Mouse (Mus musculus) ES-E14 (cell line): Measurements from ENCODE around the gene 4930595D18Rik. TPM values are rescaled to one million over a fixed set of nuclear protein-coding genes. Genes with fewer than 3 reads are reported as not detected.

Source experiments
- DNase-seq: peaks from one replicate; pipeline ENCODE4 v3.0.0-alpha.2; 2013; ENCODE audit warnings: low read depth, low spot score
- H3K27ac ChIP-seq: 2 replicates; pipeline ENCODE4 v1.5.1; 2012; ENCODE audit warnings: low read depth, mild to moderate bottlenecking, low read length, moderate library complexity, mixed read lengths; ENCODE audit not compliant: poor library complexity, insufficient read depth, severe bottlenecking
- H3K36me3 ChIP-seq: 2 replicates; pipeline ENCODE4 v1.6.1; 2012; ENCODE audit warnings: mild to moderate bottlenecking, low read length, moderate library complexity, mixed read lengths; ENCODE audit not compliant: control insufficient read depth, poor library complexity, insufficient read depth, severe bottlenecking
- H3K4me1 ChIP-seq, 2 experiments: fragments of 150-350 bp in 1 of 2; sonication (generic) in 1 of 2; 2 replicates each; pipeline ENCODE4 v1.6.1; 2012; ENCODE audit warnings: low read length in 2 of 2, mild to moderate bottlenecking in 1 of 2, mixed read lengths in 1 of 2; ENCODE audit not compliant: control insufficient read depth in 2 of 2, insufficient read depth in 2 of 2, poor library complexity in 1 of 2
- H3K4me3 ChIP-seq, 2 experiments: fragments of 150-350 bp in 1 of 2; sonication (generic) in 1 of 2; 2 replicates each; pipeline ENCODE4 v1.5.1; 2012; ENCODE audit warnings: low read length in 2 of 2, low read depth in 1 of 2, mild to moderate bottlenecking in 1 of 2, mixed read lengths in 1 of 2; ENCODE audit not compliant: insufficient read depth in 1 of 2, poor library complexity in 1 of 2, severe bottlenecking in 1 of 2
- H3K9ac ChIP-seq: 2 replicates; pipeline ENCODE4 v1.6.1; 2012; ENCODE audit warnings: low read depth, mild to moderate bottlenecking, low read length, mixed read lengths; ENCODE audit not compliant: poor library complexity, insufficient read depth, severe bottlenecking
- H3K9me3 ChIP-seq: fragments of 150-350 bp; sonication (generic); 2 replicates; pipeline ENCODE4 v1.6.1; 2012; ENCODE audit warnings: low read depth, mild to moderate bottlenecking, low read length; ENCODE audit not compliant: control insufficient read depth, insufficient read depth
- CHD2 ChIP-seq: IDR thresholded peaks from 2 replicates; pipeline ENCODE4 v1.6.1; 2014; ENCODE audit warnings: mild to moderate bottlenecking, low read depth, low read length, inconsistent platforms
- HCFC1 ChIP-seq: IDR thresholded peaks from 2 replicates; pipeline ENCODE4 v1.6.1; 2012; ENCODE audit warnings: low read length, inconsistent platforms, borderline replicate concordance; ENCODE audit not compliant: insufficient read depth
- MAFK ChIP-seq: IDR thresholded peaks from 2 replicates; pipeline ENCODE4 v1.6.1; 2014; ENCODE audit warnings: mild to moderate bottlenecking, low read depth, low read length, inconsistent platforms; ENCODE audit not compliant: insufficient read depth
- ZC3H11A ChIP-seq: IDR thresholded peaks from 2 replicates; pipeline ENCODE4 v1.6.1; 2012; ENCODE audit warnings: low read depth, mild to moderate bottlenecking, inconsistent platforms, low read length, borderline replicate concordance
- ZNF384 ChIP-seq: IDR thresholded peaks from 2 replicates; pipeline ENCODE4 v1.6.1; 2012; ENCODE audit warnings: low read depth, low read length, inconsistent platforms
- in situ Hi-C, 2 experiments: fragments of 600-800 bp; cut with MboI; formaldehyde crosslinking; loops; one replicate each; pipeline ENCODE4 v1.15.1; 2025; ENCODE audit warnings: low sequenced_read_pairs in 2 of 2, inconsistent platforms in 1 of 2; ENCODE audit not compliant: unreplicated experiment in 2 of 2
- total RNA-seq: library from RNA; depleted of rRNA; stranded (reverse); fragments of 300-350 nt; gene quantifications from 2 replicates; pipeline ENCODE4 v1.2.3, GENCODE M21; 2012

Gene 4930595D18Rik
- total RNA-seq, 1 experiment: not detected

DNA sequence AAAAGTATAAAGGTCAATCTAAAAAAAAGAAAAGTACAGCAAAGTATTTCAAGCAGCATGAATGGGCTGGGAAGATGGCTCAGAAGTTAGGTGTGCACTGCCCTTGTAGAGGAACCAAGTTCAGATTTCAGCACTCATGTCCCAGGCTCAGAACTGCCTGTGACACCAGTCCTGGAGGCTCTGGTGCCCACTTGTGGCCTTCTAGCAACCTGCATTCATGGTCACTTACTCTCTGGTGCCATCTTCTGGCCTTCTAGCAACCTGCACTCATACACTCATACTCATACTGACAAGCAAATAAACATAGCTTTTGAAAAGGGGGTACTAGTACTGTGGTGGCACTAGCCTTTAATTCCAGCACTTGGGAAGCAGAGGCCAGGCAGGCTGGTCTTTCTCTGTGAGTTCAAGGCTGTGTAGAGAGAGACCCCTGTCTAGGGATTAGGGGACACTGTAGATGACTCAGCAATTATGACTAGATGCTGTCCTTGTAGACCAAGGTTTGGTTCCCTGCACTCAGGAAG, 61.9 kb downstream of the 4930595D18Rik start:
- Histone ChIP-seq H3K27ac (no peak overlapping the region), H3K4me1 (no peaks in the 10 kb centered on the region), H3K9ac (no peak overlapping the region), H3K9me3 (no peaks in the 10 kb centered on the region), H3K4me3 (no peak overlapping the region), H3K36me3 (peaks cover 3% of the 10 kb centered on the region; the same call in 1 of the 2 replicates)
- in situ Hi-C loops: no loop called here
- DNase-seq: peak; percentile 66
- TF ChIP-seq ZNF384 (no peak), CHD2 (no peak), HCFC1 (0 out of 2 replicates have a peak, but pooled peaks have one; percentile 39), ZC3H11A (peak; percentile 76), MAFK (peak; percentile 78)

DNA sequence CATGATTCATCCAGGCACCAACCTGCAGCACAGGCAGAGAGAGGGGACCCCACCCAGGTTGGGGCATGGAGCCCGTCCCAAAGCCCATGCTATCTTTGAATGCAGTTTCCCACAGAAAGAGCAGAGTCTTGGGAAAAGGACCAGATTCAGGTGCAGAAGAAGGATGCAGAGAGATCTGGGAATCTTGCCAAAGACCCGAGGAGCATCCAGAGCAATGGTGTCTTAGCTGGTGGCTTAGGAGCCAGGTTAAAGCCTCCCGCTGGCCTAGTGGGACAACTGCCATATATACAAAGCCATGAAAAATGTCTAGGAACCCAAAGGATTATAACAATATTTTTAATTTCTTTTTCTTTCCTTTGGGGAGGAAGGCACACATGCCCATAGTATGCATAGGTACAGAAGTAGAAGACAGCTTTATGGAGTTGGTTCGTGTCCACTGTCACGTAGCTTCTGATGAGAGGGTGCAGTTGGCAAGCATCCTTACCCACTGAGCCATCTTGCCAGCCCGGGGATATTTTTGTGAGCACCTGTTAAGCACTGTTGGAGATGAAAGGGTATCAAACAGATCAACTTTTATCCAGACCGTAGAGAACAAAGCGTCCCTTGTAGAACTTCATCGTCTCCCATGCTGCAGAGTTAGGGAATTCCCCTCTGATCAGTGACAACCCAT, 63.2 kb downstream of the 4930595D18Rik start:
- Histone ChIP-seq H3K9me3 (no peaks in the 10 kb centered on the region), H3K4me3 (no peak overlapping the region), H3K27ac (no peak overlapping the region), H3K36me3 (peaks cover 8% of the 10 kb centered on the region; the same call in 1 of the 2 replicates), H3K9ac (no peak overlapping the region), H3K4me1 (no peaks in the 10 kb centered on the region)
- in situ Hi-C loops: no loop called here
- DNase-seq: no peak
- no peak for TF ChIP-seq ZC3H11A
- TF ChIP-seq HCFC1: no peak
- TF ChIP-seq MAFK: no peak
- no peak for TF ChIP-seq ZNF384
- no peak for TF ChIP-seq CHD2

DNA sequence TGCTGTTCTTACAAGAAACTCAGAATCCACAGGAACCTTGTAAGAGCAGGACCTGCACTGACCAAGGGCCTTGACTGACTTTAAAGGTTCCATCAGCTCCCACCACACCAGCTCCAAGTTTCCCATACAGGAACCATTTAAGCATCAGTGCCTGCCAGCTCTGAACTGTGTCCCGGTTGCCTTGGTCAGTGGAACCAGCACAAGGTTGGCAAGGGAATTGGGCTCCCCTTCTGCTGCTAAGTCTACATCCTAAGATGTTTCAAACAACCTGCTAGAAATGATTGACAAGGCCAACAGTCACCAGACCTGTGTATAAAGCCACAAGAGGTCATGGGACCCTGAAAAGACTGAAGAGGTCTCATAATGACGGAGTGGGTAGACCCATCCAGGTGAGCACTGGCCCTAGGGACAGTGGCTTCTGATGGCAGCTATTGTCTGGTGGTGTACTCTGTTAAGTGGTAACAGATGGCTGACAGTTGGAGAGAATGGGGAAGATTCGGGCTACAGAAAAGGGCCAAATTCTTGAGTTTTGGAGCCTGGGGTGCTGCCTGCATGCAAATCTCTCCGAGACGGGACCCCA, 64.7 kb downstream of the 4930595D18Rik start:
- no peaks in the 10 kb centered on the region for H3K4me1 ChIP-seq
- H3K36me3 ChIP-seq: peaks cover 8% of the 10 kb centered on the region; the same call in 1 of the 2 replicates
- no peak overlapping the region for H3K27ac ChIP-seq
- H3K9ac ChIP-seq: no peak overlapping the region
- no peak for DNase-seq
- in situ Hi-C loops: no loop called here
- H3K4me3 ChIP-seq: no peak overlapping the region
- no peaks in the 10 kb centered on the region for H3K9me3 ChIP-seq
- no peak for TF ChIP-seq CHD2
- TF ChIP-seq ZC3H11A: no peak
- no peak for TF ChIP-seq ZNF384
- no peak for TF ChIP-seq MAFK
- TF ChIP-seq HCFC1: no peak

DNA sequence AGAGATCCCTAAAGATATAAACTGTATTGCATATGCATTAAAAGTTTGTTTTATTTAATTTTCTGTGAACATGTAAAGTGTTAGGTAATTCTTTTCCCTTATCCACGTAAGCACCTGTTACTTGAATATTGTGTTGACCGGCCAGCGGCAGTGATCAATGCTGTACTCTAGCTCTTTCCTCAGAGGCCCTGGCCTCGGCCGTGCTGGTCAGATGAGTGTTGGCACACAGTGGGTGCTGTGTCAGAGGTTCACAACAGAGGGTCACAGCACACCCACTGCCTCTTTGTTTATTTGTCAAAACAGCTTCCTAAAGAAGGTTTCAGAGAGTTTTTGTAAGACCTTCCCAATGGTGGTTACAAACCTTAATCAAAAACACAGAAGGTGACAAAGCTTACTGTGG, 69.7 kb downstream of the 4930595D18Rik start:
- no peak overlapping the region for H3K27ac ChIP-seq
- peaks cover 35% of the 10 kb centered on the region for H3K36me3 ChIP-seq
- no peak overlapping the region for H3K4me3 ChIP-seq
- DNase-seq: no peak
- H3K9me3 ChIP-seq: no peaks in the 10 kb centered on the region
- H3K4me1 ChIP-seq: peaks cover 0 to 4% of the 10 kb centered on the region in 2 experiments; a peak in 1 of 4 replicates
- no peak overlapping the region for H3K9ac ChIP-seq
- TF ChIP-seq MAFK: no peak
- TF ChIP-seq ZC3H11A: no peak
- TF ChIP-seq ZNF384: no peak
- no peak for TF ChIP-seq HCFC1
- TF ChIP-seq CHD2: no peak
- in situ Hi-C loops: no loop called here
